Mouse (Mus musculus) right cerebral cortex, adult 2 months (tissue): ENCODE measurements around the gene Mcm7.

Source experiments
- DNase-seq, 2 experiments: peaks; one replicate each; pipeline ENCODE4 v3.0.0; 2021 to 2022; ENCODE audit warnings: low spot score in 2 of 2

Gene Mcm7

GRCm38 (mm10) chr5:138155443-138155976, 16.7 kb downstream of the Mcm7 start, which contains the start of gene Zfp113:
Gene Zfp113 (minus strand): TSS chr5:138155744.
- DNase-seq, result peak; percentile 92 to 95

GRCm38 (mm10) chr5:138154390-138154789, 17.8 kb downstream of the Mcm7 start:
- DNase-seq, result no peak

- DNase-seq, result no peak
These were observed 33.6 kb downstream of the Mcm7 start for GRCm38 (mm10) chr5:138138585-138138984.

- peak; percentile 28 to 32 for DNase-seq
These were observed 34.2 kb downstream of the Mcm7 start for GRCm38 (mm10) chr5:138137935-138138549.

- DNase-seq, result no peak
These were observed 35.0 kb downstream of the Mcm7 start for GRCm38 (mm10) chr5:138137257-138137656.

GRCm38 (mm10) chr5:138132425-138133064, 39.7 kb downstream of the Mcm7 start:
- no peak for DNase-seq

GRCm38 (mm10) chr5:138118041-138118440, 54.2 kb downstream of the Mcm7 start:
- DNase-seq, result no peak

GRCm38 (mm10) chr5:138117199-138118015, 54.8 kb downstream of the Mcm7 start:
- DNase-seq, result no peak

- DNase-seq, result peak; percentile 86 to 92
These were observed 55.7 kb downstream of the Mcm7 start, which contains the start of gene Zscan21 for GRCm38 (mm10) chr5:138116255-138117198. Gene Zscan21 (plus strand): TSS chr5:138116903.
